Mouse (Mus musculus): ENCODE results near the gene Pam16.

- TF ChIP-seq CTCF (conservative IDR thresholded peaks at IDR 0.05; ENCODE audit: low read length): no peak
- no peak for TF ChIP-seq POU5F1 (IDR thresholded peaks at IDR 0.05; ENCODE audit: borderline replicate concordance, low read length)
Observed at GRCm38 (mm10) chr16:4615297-4615696, 9.5 kb downstream of the Pam16 start.
